Comparison of ENCODE assay signal across 8 mouse cellular contexts in the genomic region with DNA sequence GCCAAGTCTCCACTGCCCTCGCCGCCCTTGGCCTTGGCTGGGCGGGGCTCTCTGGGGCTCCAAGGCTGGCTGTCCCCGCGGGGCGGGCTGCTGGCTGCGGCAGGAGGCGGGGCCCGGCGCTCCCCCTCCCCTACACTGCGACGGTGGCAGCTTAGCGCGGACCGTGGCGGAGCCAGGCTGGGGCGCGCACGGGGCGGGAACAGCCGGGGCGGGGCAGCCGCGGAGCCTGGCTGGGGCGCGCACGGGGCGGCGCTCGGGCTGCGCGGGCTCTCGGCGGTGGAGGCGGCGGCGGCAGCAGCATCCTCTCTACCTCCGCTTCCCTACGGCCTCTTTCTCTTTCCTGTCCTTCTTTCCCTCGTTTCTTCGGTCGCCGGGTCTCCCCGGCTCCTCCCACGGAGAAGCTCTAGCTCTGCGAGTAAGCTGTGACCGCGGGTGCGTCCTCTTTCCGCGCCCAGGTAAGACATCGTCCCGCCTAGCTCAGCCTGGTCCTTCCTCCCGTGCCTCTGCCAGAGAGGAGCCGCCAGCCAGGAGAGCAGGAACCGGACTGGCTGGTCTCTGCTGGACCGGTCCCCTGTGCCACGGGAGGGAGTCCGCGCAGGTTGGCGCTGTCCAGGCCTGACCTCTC. TPM values are rescaled to one million over a fixed set of nuclear protein-coding genes. Genes with fewer than 3 reads are reported as not detected.
A peak's percentile ranks its signal among the peaks of the same experiment; 100 is the strongest.
DNase-seq lines count a peak whose midpoint lies in the region; ATAC-seq lines count a peak whose summit lies in the region.

A gene (plus strand): TSS at position 233 of the 625 bp plus-strand sequence.

- peak within 1 kb of the TSS; percentile 81 for H3K4me3 ChIP-seq in hindbrain, embryonic 12.5 days
- H3K4me3 ChIP-seq in lung, embryonic 16.5 days (ENCODE audit: low read length) = peak within 1 kb of the TSS; percentile 76

- H3K9me3 ChIP-seq in hindbrain, embryonic 12.5 days (replicated peaks) = no peaks in the 10 kb centered on the region
- H3K9me3 ChIP-seq in lung, embryonic 16.5 days (ENCODE audit: control insufficient read depth, low read length) = no peaks in the 10 kb centered on the region

- DNase-seq in WW6 (ENCODE audit: low read depth, low spot score) = peak; percentile 42
- peak; percentile 88 to 94 for DNase-seq in cerebellum, postnatal 10 days
- peak; percentile 53 to 68 for DNase-seq in frontal cortex, postnatal 25 days (ENCODE audit: low spot score in 2 of 2)
- DNase-seq in layer of hippocampus, postnatal 14 days (ENCODE audit: low spot score in 2 of 2) = peak; percentile 82 to 87
- DNase-seq in ovary, postnatal 36 days (ENCODE audit: low spot score) = peak; percentile 91
- peak; percentile 59 for DNase-seq in urinary bladder, adult 2 months (ENCODE audit: low spot score)

- peak within 1 kb of the TSS; percentile 89 for H3K27ac ChIP-seq in hindbrain, embryonic 12.5 days
- peak within 1 kb of the TSS; percentile 66 for H3K27ac ChIP-seq in lung, embryonic 16.5 days (ENCODE audit: low read length)

- peaks cover 4% of the 10 kb centered on the region; the same call in 1 of the 2 replicates for H3K36me3 ChIP-seq in hindbrain, embryonic 12.5 days
- H3K36me3 ChIP-seq in lung, embryonic 16.5 days (ENCODE audit: control insufficient read depth, insufficient read depth, low read length) = no peaks in the 10 kb centered on the region

- H3K4me1 ChIP-seq in hindbrain, embryonic 12.5 days = peaks cover 15% of the 10 kb centered on the region
- H3K4me1 ChIP-seq in lung, embryonic 16.5 days (replicated peaks; ENCODE audit: control insufficient read depth, insufficient read depth, low read length) = peaks cover 11% of the 10 kb centered on the region

- peak; percentile 97 for ATAC-seq in hindbrain, embryonic 12.5 days (ENCODE audit: low FRiP score)
- ATAC-seq in lung, embryonic 16.5 days (ENCODE audit: low read depth) = peak; percentile 99

- peak within 1 kb of the TSS; percentile 89 for H3K9ac ChIP-seq in hindbrain, embryonic 12.5 days
- H3K9ac ChIP-seq in lung, embryonic 16.5 days (ENCODE audit: low read length) = peak within 1 kb of the TSS; percentile 72

- WGBS in hindbrain, embryonic 12.5 days = under 1% methylated on average over 58 of the region's 61 CpGs
- WGBS in lung, embryonic 16.5 days = under 1% methylated on average over 43 of the region's 61 CpGs

- no peaks in the 10 kb centered on the region for H3K27me3 ChIP-seq in hindbrain, embryonic 12.5 days
- H3K27me3 ChIP-seq in lung, embryonic 16.5 days (ENCODE audit: control insufficient read depth, insufficient read depth, low read depth, low read length) = no peaks in the 10 kb centered on the region

- H3K4me2 ChIP-seq in hindbrain, embryonic 12.5 days (replicated peaks) = peak within 1 kb of the TSS; percentile 72
- peak within 1 kb of the TSS; percentile 90 for H3K4me2 ChIP-seq in lung, embryonic 16.5 days (ENCODE audit: low read depth, low read length)

RNA-seq across cellular contexts. Expression of the gene that starts here (rescaled TPM):
- polyA plus RNA-seq in hindbrain, embryonic 12.5 days (2016; fragmentation: Nextera tagmentation; extraction: Ambion mirVana) = 365 and 405 TPM in 2 replicates
- total RNA-seq in layer of hippocampus, postnatal 14 days (2021) = 1,000 to 10,000 TPM in 1 of 2 experiments, 100 to 1,000 TPM in 1; 947 to 1,024 TPM
- polyA plus RNA-seq in lung, embryonic 16.5 days (2015; fragmentation: Nextera tagmentation; extraction: Ambion mirVana) = 13.1 and 13.7 TPM in 2 replicates
- 2.6 and 3.1 TPM in 2 replicates for polyA plus RNA-seq in urinary bladder, adult 2 months (2012; rRNA removed)

Comparison
In these comparisons a context has a peak if more than half of its experiments do, and no peak if none do; other contexts are left out.
1. Peak in every context shown above with its lines: DNase-seq, ATAC-seq, H3K4me3 ChIP-seq and H3K27ac ChIP-seq.
2. RNA of the gene that starts here (polyA plus RNA-seq): 365 to 405 TPM in hindbrain, embryonic 12.5 days; 13.1 to 13.7 TPM in lung, embryonic 16.5 days and 2.6 to 3.1 TPM in urinary bladder, adult 2 months; every median in the first group is over 10 times any median in the second.